Mouse (Mus musculus) gastrocnemius, adult 8-10 months (tissue): ENCODE results near the gene Gm773. TPM values are rescaled to one million over a fixed set of nuclear protein-coding genes. Genes with fewer than 3 reads are reported as not detected.
"Not testable (repeated sequence)": the region's sequence is repeated elsewhere in the genome, so short reads cannot be mapped to it uniquely, and the experiment has no call there.

ENCODE experiments used
- DNase-seq, 2 experiments: peaks; one replicate each; pipeline ENCODE4 v3.0.0; 2022; ENCODE audit warnings: low spot score in 2 of 2
- total RNA-seq, 4 experiments: library from RNA; stranded (reverse); gene quantifications; 2 replicates each; pipeline ENCODE4 v1.2.4; 2022

Gm773 gene
- not detected for total RNA-seq

GRCm38 (mm10) chrX:56212771-56213170 is at the start of gene Gm773:
TSS of gene Gm773 (minus strand) at chrX:56212881.
- DNase-seq: no peak

GRCm38 (mm10) chrX:56186449-56186848 is 26.2 kb downstream of the Gm773 start:
- not testable (repeated sequence) for DNase-seq

- no peak for DNase-seq
Measured at GRCm38 (mm10) chrX:56151396-56151795, 61.3 kb downstream of the Gm773 start.

Other genes with a start within 250 kb of the Gm773 start
- not detected for gene 3830403N18Rik, start 76.3 kb downstream of the Gm773 start, total RNA-seq
- gene Zfp449, start 133.5 kb upstream of the Gm773 start, total RNA-seq: 1 to 10 TPM; 2.1 to 3.2 (median 2.5) TPM
- under 1 TPM in 1 of 4 experiments, not detected in 3; 0.16 TPM for gene Smim10l2a, start 161.7 kb upstream of the Gm773 start, total RNA-seq
- under 1 TPM in 1 of 4 experiments, not detected in 3; 0.97 TPM for gene Gm2174, start 235.1 kb upstream of the Gm773 start, total RNA-seq
- 1 to 10 TPM; 3.4 to 6.5 (median 4.1) TPM for gene Ints6l, start 242.0 kb upstream of the Gm773 start, total RNA-seq